Mouse (Mus musculus) midbrain, embryonic 15.5 days (tissue): Measurements from ENCODE around the gene Nsun6. TPM values are rescaled to one million over a fixed set of nuclear protein-coding genes. Genes with fewer than 3 reads are reported as not detected.

Experiments
- ATAC-seq: fragments of 200-750 bp; cut with Nextera tagmentation; replicated peaks from 2 replicates; pipeline ENCODE4 v1.8.0; 2017; ENCODE audit warnings: moderate TSS enrichment
- H3K27ac ChIP-seq: fragments of 300-500 bp; sonication (generic); 2 replicates; pipeline ENCODE4 v1.5.1; 2015; ENCODE audit warnings: mild to moderate bottlenecking, inconsistent platforms
- H3K27me3 ChIP-seq: fragments of 300-500 bp; sonication (generic); replicated peaks from 2 replicates; pipeline ENCODE4 v1.6.1; 2015; ENCODE audit warnings: inconsistent platforms
- H3K36me3 ChIP-seq: fragments of 300-500 bp; sonication (generic); replicated peaks from 2 replicates; pipeline ENCODE4 v1.6.1; 2015; ENCODE audit warnings: inconsistent platforms
- H3K4me1 ChIP-seq: fragments of 300-500 bp; sonication (generic); 2 replicates; pipeline ENCODE4 v1.6.1; 2015; ENCODE audit warnings: inconsistent platforms
- H3K4me2 ChIP-seq: fragments of 300-500 bp; sonication (generic); 2 replicates; pipeline ENCODE4 v1.6.1; 2015; ENCODE audit warnings: inconsistent platforms, mild to moderate bottlenecking, moderate library complexity
- H3K4me3 ChIP-seq: fragments of 300-500 bp; sonication (generic); 2 replicates; pipeline ENCODE4 v1.5.1; 2015; ENCODE audit warnings: mild to moderate bottlenecking, inconsistent platforms
- H3K9ac ChIP-seq: fragments of 300-500 bp; sonication (generic); 2 replicates; pipeline ENCODE4 v1.6.1; 2015; ENCODE audit warnings: mild to moderate bottlenecking, inconsistent platforms
- H3K9me3 ChIP-seq: fragments of 300-500 bp; sonication (generic); 2 replicates; pipeline ENCODE4 v1.6.1; 2016; ENCODE audit warnings: inconsistent platforms
- WGBS: fragments of 180-500 bp; shearing (Covaris S2); methylation state at CpG from one replicate; pipeline ENCODE4 v1.1.7; 2015; ENCODE audit warnings: mixed read lengths; 5-methylcytosine and 5-hydroxymethylcytosine counted together
- polyA plus RNA-seq: library from polyadenylated mRNA; unstranded; fragments of >200 nt; fragmentation: Nextera tagmentation; extraction: Ambion mirVana; gene quantifications from 2 replicates; pipeline ENCODE4 v1.2.1, GENCODE M21; 2015

The Nsun6 gene
- polyA plus RNA-seq: 16.5 and 18.3 TPM in 2 replicates

GRCm38 (mm10) chr2:15054945-15055637 is at the start of gene Nsun6:
TSS of gene Nsun6 (minus strand) at chr2:15055069.
- Histone ChIP-seq H3K27ac (peak within 1 kb of the TSS; percentile 98), H3K9ac (peak within 1 kb of the TSS; percentile 97), H3K4me2 (peak within 1 kb of the TSS; percentile 68), H3K27me3 (no peaks in the 10 kb centered on the region; the same call in 1 of the 2 replicates), H3K36me3 (no peaks in the 10 kb centered on the region), H3K9me3 (no peaks in the 10 kb centered on the region), H3K4me3 (peak within 1 kb of the TSS; percentile 97), H3K4me1 (peaks cover 33% of the 10 kb centered on the region)
- WGBS: under 1% methylated on average over 75 of the region's 75 CpGs
- peak; percentile 100 for ATAC-seq

GRCm38 (mm10) chr2:15104386-15104785 is 49.5 kb upstream of the Nsun6 start:
- Histone ChIP-seq H3K4me3 (no peak overlapping the region), H3K27me3 (no peaks in the 10 kb centered on the region), H3K36me3 (no peaks in the 10 kb centered on the region), H3K9ac (no peak overlapping the region), H3K27ac (no peak overlapping the region), H3K4me2 (no peak overlapping the region), H3K9me3 (no peaks in the 10 kb centered on the region), H3K4me1 (no peaks in the 10 kb centered on the region)
- no peak for ATAC-seq
- 82% methylated on average over 1 of the region's 1 CpGs for WGBS

GRCm38 (mm10) chr2:15096514-15097090 is 41.7 kb upstream of the Nsun6 start:
- Histone ChIP-seq H3K4me3 (no peak overlapping the region), H3K9me3 (no peaks in the 10 kb centered on the region), H3K4me1 (no peaks in the 10 kb centered on the region), H3K4me2 (no peak overlapping the region), H3K9ac (no peak overlapping the region), H3K27ac (no peak overlapping the region), H3K36me3 (no peaks in the 10 kb centered on the region), H3K27me3 (no peaks in the 10 kb centered on the region)
- ATAC-seq: 0 out of 2 replicates have a peak, but pooled peaks have one; percentile 48
- WGBS: 64% methylated on average over 3 of the region's 3 CpGs

DNA sequence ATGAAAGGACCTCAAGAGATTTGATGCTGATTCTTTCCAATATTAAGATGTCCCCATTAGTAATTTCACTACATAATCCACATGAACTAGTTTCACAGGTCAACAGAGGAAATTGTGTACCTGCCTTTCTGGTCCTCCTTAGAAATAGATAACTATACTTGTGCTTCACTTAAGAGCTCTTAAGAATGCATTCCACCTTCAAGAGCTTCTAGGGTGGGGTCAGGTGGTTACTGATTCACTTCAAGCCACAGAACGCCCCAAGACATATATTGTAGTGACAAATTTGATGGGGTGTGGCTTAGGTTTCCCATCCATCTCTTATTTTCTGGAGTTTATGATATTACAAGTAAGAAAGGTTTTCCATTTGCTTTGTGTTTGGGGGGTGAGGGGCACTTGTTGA is 32.4 kb upstream of the Nsun6 start:
- H3K27ac ChIP-seq: no peak overlapping the region
- no peak overlapping the region for H3K4me3 ChIP-seq
- no peak overlapping the region for H3K9ac ChIP-seq
- peaks cover 2% of the 10 kb centered on the region; the same call in 1 of the 2 replicates for H3K36me3 ChIP-seq
- 93% methylated on average over 1 of the region's 1 CpGs for WGBS
- no peaks in the 10 kb centered on the region; the same call in 1 of the 2 replicates for H3K9me3 ChIP-seq
- H3K4me1 ChIP-seq: no peaks in the 10 kb centered on the region
- no peak for ATAC-seq
- no peak overlapping the region for H3K4me2 ChIP-seq
- H3K27me3 ChIP-seq: no peaks in the 10 kb centered on the region

- H3K27ac ChIP-seq: no peak overlapping the region
- no peaks in the 10 kb centered on the region for H3K27me3 ChIP-seq
- ATAC-seq: 0 out of 2 replicates have a peak, but pooled peaks have one; percentile 4
- H3K36me3 ChIP-seq: peaks cover 10% of the 10 kb centered on the region; the same call in 1 of the 2 replicates
- 99% methylated on average over 2 of the region's 2 CpGs for WGBS
- H3K4me2 ChIP-seq: no peak overlapping the region
- H3K4me1 ChIP-seq: no peaks in the 10 kb centered on the region
- no peaks in the 10 kb centered on the region; the same call in 1 of the 2 replicates for H3K9me3 ChIP-seq
- no peak overlapping the region for H3K9ac ChIP-seq
- no peak overlapping the region for H3K4me3 ChIP-seq
Measured at GRCm38 (mm10) chr2:15083702-15084101, 28.8 kb upstream of the Nsun6 start.

DNA sequence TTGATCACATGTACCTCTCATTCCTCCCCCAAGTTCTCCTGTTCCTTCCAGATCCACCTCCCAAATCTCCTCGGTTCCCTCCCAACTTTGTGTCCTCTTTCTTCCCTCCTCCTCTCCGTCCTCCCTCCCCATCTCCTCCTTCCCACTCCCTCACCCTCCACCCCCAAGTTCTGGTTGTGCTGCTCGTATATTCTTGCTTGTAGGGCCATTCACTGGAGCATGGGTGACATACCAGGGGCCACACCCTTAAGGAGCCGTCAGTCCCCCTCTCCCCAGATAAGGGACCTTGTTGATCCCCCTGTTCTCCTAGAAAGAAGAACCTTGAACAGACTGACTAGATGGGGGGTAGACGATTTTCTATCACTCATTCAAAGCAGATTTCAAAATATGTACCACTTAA is 12.2 kb upstream of the Nsun6 start:
- 80% methylated on average over 5 of the region's 5 CpGs for WGBS
- Histone ChIP-seq H3K9me3 (no peaks in the 10 kb centered on the region), H3K27me3 (no peaks in the 10 kb centered on the region), H3K27ac (no peak overlapping the region), H3K4me3 (no peak overlapping the region), H3K4me2 (no peak overlapping the region), H3K4me1 (peaks cover 11% of the 10 kb centered on the region; the same call in 1 of the 2 replicates), H3K9ac (no peak overlapping the region), H3K36me3 (peaks cover 13% of the 10 kb centered on the region; the same call in 1 of the 2 replicates)
- no peak for ATAC-seq

DNA sequence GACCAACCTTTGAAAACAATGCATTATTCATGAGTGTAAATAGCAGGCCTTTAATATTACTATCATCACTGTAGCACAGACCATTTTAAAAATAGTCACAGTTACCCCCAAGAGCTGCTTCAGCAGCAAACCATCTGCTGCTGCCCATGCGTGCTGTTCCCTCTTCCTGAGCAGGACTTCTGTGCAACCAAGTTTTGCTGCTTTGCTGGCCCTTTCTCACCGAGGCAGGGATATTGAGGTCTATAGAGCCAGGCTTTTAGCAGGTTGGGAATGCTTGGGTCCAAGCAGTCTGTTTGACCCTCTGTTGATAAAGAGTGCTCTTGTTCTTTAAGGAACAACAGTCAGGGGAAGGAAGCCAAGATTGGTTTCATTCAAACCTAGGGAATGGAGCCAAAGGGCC is 10.6 kb upstream of the Nsun6 start:
- Histone ChIP-seq H3K27me3 (no peaks in the 10 kb centered on the region), H3K9ac (no peak overlapping the region), H3K27ac (no peak overlapping the region), H3K4me1 (peaks cover 11% of the 10 kb centered on the region; the same call in 1 of the 2 replicates), H3K4me2 (no peak overlapping the region), H3K4me3 (no peak overlapping the region), H3K36me3 (peaks cover 10% of the 10 kb centered on the region; the same call in 1 of the 2 replicates), H3K9me3 (no peaks in the 10 kb centered on the region)
- ATAC-seq: no peak
- 77% methylated on average over 2 of the region's 2 CpGs for WGBS

GRCm38 (mm10) chr2:15064380-15065269 is 9.8 kb upstream of the Nsun6 start:
- H3K36me3 ChIP-seq: 0 out of 2 replicates have a peak, but pooled peaks cover 3% of the 10 kb centered on the region
- H3K4me1 ChIP-seq: peaks cover 11% of the 10 kb centered on the region; the same call in 1 of the 2 replicates
- no peaks in the 10 kb centered on the region for H3K9me3 ChIP-seq
- ATAC-seq: no peak
- no peak overlapping the region for H3K4me3 ChIP-seq
- H3K27me3 ChIP-seq: no peaks in the 10 kb centered on the region
- 75% methylated on average over 7 of the region's 7 CpGs for WGBS
- H3K9ac ChIP-seq: no peak overlapping the region
- H3K4me2 ChIP-seq: no peak overlapping the region
- no peak overlapping the region for H3K27ac ChIP-seq

DNA sequence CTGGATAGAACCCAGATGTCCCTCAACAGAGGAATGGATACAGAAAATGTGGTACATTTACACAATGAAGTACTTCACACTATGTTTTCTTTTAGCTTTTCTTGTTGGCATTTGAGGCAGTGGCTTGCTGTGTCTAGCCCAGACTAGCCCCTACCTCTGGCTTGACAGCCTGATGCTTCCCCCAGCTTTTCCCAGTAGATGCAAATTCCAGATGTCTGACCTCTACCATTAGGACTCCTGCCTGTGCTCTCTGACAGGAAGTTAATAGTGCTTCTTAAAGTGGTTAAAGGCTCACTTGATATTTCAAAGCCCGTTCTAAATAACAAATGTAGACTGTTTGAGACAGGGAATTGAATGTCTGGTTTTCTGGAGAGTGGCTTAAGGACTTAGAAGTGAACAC is 8.9 kb upstream of the Nsun6 start:
- H3K9ac ChIP-seq: no peak overlapping the region
- peaks cover 16% of the 10 kb centered on the region for H3K4me1 ChIP-seq
- no peaks in the 10 kb centered on the region for H3K9me3 ChIP-seq
- H3K4me2 ChIP-seq: no peak overlapping the region
- no peak overlapping the region for H3K4me3 ChIP-seq
- H3K27ac ChIP-seq: no peak overlapping the region
- H3K27me3 ChIP-seq: no peaks in the 10 kb centered on the region
- ATAC-seq: no peak
- WGBS: 76% methylated on average over 1 of the region's 1 CpGs
- H3K36me3 ChIP-seq: 0 out of 2 replicates have a peak, but pooled peaks cover 3% of the 10 kb centered on the region

GRCm38 (mm10) chr2:15060856-15061255 is 6.0 kb upstream of the Nsun6 start:
- Histone ChIP-seq H3K27ac (no peak overlapping the region), H3K9me3 (no peaks in the 10 kb centered on the region), H3K4me2 (no peak overlapping the region), H3K4me1 (peaks cover 40% of the 10 kb centered on the region), H3K9ac (no peak overlapping the region), H3K27me3 (no peaks in the 10 kb centered on the region), H3K36me3 (no peaks in the 10 kb centered on the region), H3K4me3 (no peak overlapping the region)
- WGBS: 88% methylated on average over 3 of the region's 3 CpGs
- ATAC-seq: no peak

DNA sequence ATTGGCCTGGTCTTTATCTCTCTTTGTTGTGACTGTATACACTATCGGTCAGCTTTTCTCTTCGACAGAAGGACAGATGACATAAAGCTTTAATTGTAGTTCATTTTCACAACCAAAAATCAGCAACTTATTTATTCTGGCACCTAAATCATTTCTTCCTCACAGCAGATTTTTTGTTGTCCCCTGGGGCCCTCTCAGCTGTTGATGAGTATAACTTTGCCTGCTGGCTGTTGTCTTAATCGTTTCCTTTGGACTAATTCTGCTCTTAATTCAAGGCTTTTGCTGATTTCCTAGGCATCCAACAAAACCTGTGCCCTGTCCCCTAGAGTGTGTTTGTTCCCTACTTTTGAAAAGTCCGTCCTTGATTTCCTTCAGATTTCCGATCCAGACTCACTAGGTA is 3.4 kb upstream of the Nsun6 start:
- no peak overlapping the region for H3K4me2 ChIP-seq
- H3K27me3 ChIP-seq: no peaks in the 10 kb centered on the region
- whole genome bisulfite sequencing: 76% methylated on average over 5 of the region's 5 CpGs
- H3K4me3 ChIP-seq: no peak overlapping the region
- no peaks in the 10 kb centered on the region for H3K36me3 ChIP-seq
- peaks cover 33% of the 10 kb centered on the region for H3K4me1 ChIP-seq
- H3K9me3 ChIP-seq: no peaks in the 10 kb centered on the region
- ATAC-seq: no peak
- no peak overlapping the region for H3K27ac ChIP-seq
- no peak overlapping the region for H3K9ac ChIP-seq

DNA sequence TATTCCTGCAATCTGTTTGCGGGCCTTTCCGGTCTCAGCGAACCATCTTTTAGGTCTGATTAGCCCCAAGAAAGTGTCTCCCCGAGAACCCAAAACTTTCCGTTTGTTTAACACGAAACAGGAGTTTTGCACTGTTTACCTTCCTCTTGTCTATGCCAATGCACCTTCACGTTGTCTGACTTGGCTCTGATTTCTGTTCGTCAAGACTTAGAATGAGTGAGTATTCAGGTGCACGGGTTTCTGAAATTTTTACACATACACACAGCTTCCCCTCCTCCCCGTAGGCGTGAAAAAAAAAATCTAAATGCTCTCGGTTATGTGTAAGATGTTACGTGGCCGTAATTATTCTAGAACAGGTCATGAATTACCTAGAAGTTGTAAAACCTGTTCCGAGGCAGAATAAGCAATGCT is 877 bp upstream of the Nsun6 start:
- peak overlapping the region; percentile 97 for H3K9ac ChIP-seq
- H3K4me2 ChIP-seq: peak overlapping the region; percentile 65
- peaks cover 33% of the 10 kb centered on the region for H3K4me1 ChIP-seq
- H3K27ac ChIP-seq: peak overlapping the region; percentile 98
- H3K36me3 ChIP-seq: no peaks in the 10 kb centered on the region
- H3K27me3 ChIP-seq: no peaks in the 10 kb centered on the region; the same call in 1 of the 2 replicates
- no peaks in the 10 kb centered on the region for H3K9me3 ChIP-seq
- under 1% methylated on average over 15 of the region's 15 CpGs for WGBS
- peak overlapping the region; percentile 97 for H3K4me3 ChIP-seq
- ATAC-seq: peak; percentile 4; the same call in 1 of the 2 replicates
